Mouse (Mus musculus): ENCODE data around the gene Mrpl38. TPM values are rescaled to one million over a fixed set of nuclear protein-coding genes. Genes with fewer than 3 reads are reported as not detected.

Mrpl38 gene
- polyA plus RNA-seq, 1 experiment from 2014 or later = 119 TPM

- no peaks in the 10 kb centered on the region for H3K9me3 ChIP-seq (ENCODE audit: low read length)
- H3K36me3 ChIP-seq (ENCODE audit: insufficient read depth, low read length) = peaks cover 75% of the 10 kb centered on the region
- no peak overlapping the region for H3K4me2 ChIP-seq (replicated peaks; ENCODE audit: low read depth, low read length)
- no peaks in the 10 kb centered on the region for H3K4me1 ChIP-seq (ENCODE audit: insufficient read depth, low read length)
- H3K27ac ChIP-seq (ENCODE audit: low read length) = 0 out of 2 replicates have a peak overlapping the region, but pooled peaks have one; percentile 45
- no peak overlapping the region for H3K4me3 ChIP-seq (ENCODE audit: low read length)
- no peak overlapping the region for H3K9ac ChIP-seq (replicated peaks; ENCODE audit: low read length)
- H3K27me3 ChIP-seq (ENCODE audit: insufficient read depth, low read length) = no peaks in the 10 kb centered on the region
- no peak for ATAC-seq (ENCODE audit: low FRiP score, low TSS enrichment)
- 76% methylated on average over 25 of the region's 25 CpGs for whole genome bisulfite sequencing
These were observed 7.8 kb upstream of the Mrpl38 start for GRCm38 (mm10) chr11:116146294-116146985.

- WGBS = 69% methylated on average over 18 of the region's 18 CpGs
- H3K4me1 ChIP-seq (ENCODE audit: insufficient read depth, low read length) = no peaks in the 10 kb centered on the region
- H3K27ac ChIP-seq (ENCODE audit: low read length) = no peak overlapping the region
- H3K36me3 ChIP-seq (ENCODE audit: insufficient read depth, low read length) = peaks cover 68% of the 10 kb centered on the region
- H3K4me3 ChIP-seq (ENCODE audit: low read length) = no peak overlapping the region
- no peak overlapping the region for H3K9ac ChIP-seq (replicated peaks; ENCODE audit: low read length)
- no peaks in the 10 kb centered on the region for H3K9me3 ChIP-seq (ENCODE audit: low read length)
- no peaks in the 10 kb centered on the region for H3K27me3 ChIP-seq (ENCODE audit: insufficient read depth, low read length)
- no peak overlapping the region for H3K4me2 ChIP-seq (replicated peaks; ENCODE audit: low read depth, low read length)
- ATAC-seq (ENCODE audit: low FRiP score, low TSS enrichment) = no peak
These were observed 7.0 kb upstream of the Mrpl38 start for GRCm38 (mm10) chr11:116145481-116146293.

GRCm38 (mm10) chr11:116143468-116143867 lies 4.8 kb upstream of the Mrpl38 start:
- Histone ChIP-seq H3K4me1 (ENCODE audit: insufficient read depth, low read length) (peaks cover 7% of the 10 kb centered on the region; the same call in 1 of the 2 replicates), H3K27ac (ENCODE audit: low read length) (no peak overlapping the region), H3K9me3 (ENCODE audit: low read length) (no peaks in the 10 kb centered on the region), H3K4me2 (replicated peaks; ENCODE audit: low read depth, low read length) (no peak overlapping the region), H3K27me3 (ENCODE audit: insufficient read depth, low read length) (no peaks in the 10 kb centered on the region), H3K36me3 (ENCODE audit: insufficient read depth, low read length) (peaks cover 51% of the 10 kb centered on the region), H3K4me3 (ENCODE audit: low read length) (no peak overlapping the region), H3K9ac (replicated peaks; ENCODE audit: low read length) (no peak overlapping the region)
- 82% methylated on average over 3 of the region's 3 CpGs for WGBS
- ATAC-seq (ENCODE audit: low FRiP score, low TSS enrichment) = no peak

GRCm38 (mm10) chr11:116142211-116142991 lies 3.7 kb upstream of the Mrpl38 start:
- WGBS = 65% methylated on average over 10 of the region's 10 CpGs
- Histone ChIP-seq H3K27ac (ENCODE audit: low read length) (no peak overlapping the region), H3K4me2 (replicated peaks; ENCODE audit: low read depth, low read length) (no peak overlapping the region), H3K27me3 (ENCODE audit: insufficient read depth, low read length) (no peaks in the 10 kb centered on the region), H3K4me1 (ENCODE audit: insufficient read depth, low read length) (peaks cover 13% of the 10 kb centered on the region), H3K9me3 (ENCODE audit: low read length) (no peaks in the 10 kb centered on the region), H3K9ac (replicated peaks; ENCODE audit: low read length) (no peak overlapping the region), H3K4me3 (ENCODE audit: low read length) (no peak overlapping the region), H3K36me3 (ENCODE audit: insufficient read depth, low read length) (peaks cover 41% of the 10 kb centered on the region)
- ATAC-seq (ENCODE audit: low FRiP score, low TSS enrichment) = no peak

GRCm38 (mm10) chr11:116138096-116138467 lies 586 bp downstream of the Mrpl38 start:
- peaks cover 25% of the 10 kb centered on the region for H3K36me3 ChIP-seq (ENCODE audit: insufficient read depth, low read length)
- H3K4me1 ChIP-seq (ENCODE audit: insufficient read depth, low read length) = peaks cover 13% of the 10 kb centered on the region
- peak overlapping the region; percentile 92 for H3K4me3 ChIP-seq (ENCODE audit: low read length)
- H3K27ac ChIP-seq (ENCODE audit: low read length) = peak overlapping the region; percentile 62
- no peaks in the 10 kb centered on the region for H3K27me3 ChIP-seq (ENCODE audit: insufficient read depth, low read length)
- ATAC-seq (ENCODE audit: low FRiP score, low TSS enrichment) = no peak
- peak overlapping the region; percentile 91 for H3K9ac ChIP-seq (replicated peaks; ENCODE audit: low read length)
- WGBS = under 1% methylated on average over 20 of the region's 20 CpGs
- H3K9me3 ChIP-seq (ENCODE audit: low read length) = no peaks in the 10 kb centered on the region
- peak overlapping the region; percentile 74 for H3K4me2 ChIP-seq (replicated peaks; ENCODE audit: low read depth, low read length)

GRCm38 (mm10) chr11:116134171-116134570 lies 4.5 kb downstream of the Mrpl38 start:
- H3K27me3 ChIP-seq (ENCODE audit: insufficient read depth, low read length) = no peaks in the 10 kb centered on the region
- peaks cover 34% of the 10 kb centered on the region for H3K36me3 ChIP-seq (ENCODE audit: insufficient read depth, low read length)
- H3K27ac ChIP-seq (ENCODE audit: low read length) = no peak overlapping the region
- no peak overlapping the region for H3K9ac ChIP-seq (replicated peaks; ENCODE audit: low read length)
- ATAC-seq (ENCODE audit: low FRiP score, low TSS enrichment) = no peak
- no peaks in the 10 kb centered on the region for H3K9me3 ChIP-seq (ENCODE audit: low read length)
- H3K4me2 ChIP-seq (replicated peaks; ENCODE audit: low read depth, low read length) = no peak overlapping the region
- WGBS = 80% methylated on average over 10 of the region's 10 CpGs
- no peak overlapping the region for H3K4me3 ChIP-seq (ENCODE audit: low read length)
- peaks cover 32% of the 10 kb centered on the region for H3K4me1 ChIP-seq (ENCODE audit: insufficient read depth, low read length)

- no peaks in the 10 kb centered on the region for H3K27me3 ChIP-seq (ENCODE audit: insufficient read depth, low read length)
- 78% methylated on average over 5 of the region's 5 CpGs for WGBS
- no peak for ATAC-seq (ENCODE audit: low FRiP score, low TSS enrichment)
These were observed 5.2 kb downstream of the Mrpl38 start for GRCm38 (mm10) chr11:116133497-116133896.

GRCm38 (mm10) chr11:116132366-116133333 lies 6.0 kb downstream of the Mrpl38 start:
- Histone ChIP-seq H3K9ac (replicated peaks; ENCODE audit: low read length) (no peak overlapping the region), H3K27me3 (ENCODE audit: insufficient read depth, low read length) (no peaks in the 10 kb centered on the region), H3K4me1 (ENCODE audit: insufficient read depth, low read length) (peaks cover 33% of the 10 kb centered on the region), H3K4me2 (replicated peaks; ENCODE audit: low read depth, low read length) (no peak overlapping the region), H3K27ac (ENCODE audit: low read length) (no peak overlapping the region), H3K9me3 (ENCODE audit: low read length) (no peaks in the 10 kb centered on the region), H3K36me3 (ENCODE audit: insufficient read depth, low read length) (peaks cover 34% of the 10 kb centered on the region), H3K4me3 (ENCODE audit: low read length) (no peak overlapping the region)
- ATAC-seq (ENCODE audit: low FRiP score, low TSS enrichment) = no peak
- 79% methylated on average over 16 of the region's 16 CpGs for WGBS

More at GRCm38 (mm10) chr11:116133497-116133896, 5.2 kb downstream of the Mrpl38 start:
- Histone ChIP-seq H3K4me3 (ENCODE audit: low read length) (no peak overlapping the region), H3K27ac (ENCODE audit: low read length) (no peak overlapping the region), H3K9me3 (ENCODE audit: low read length) (no peaks in the 10 kb centered on the region), H3K4me2 (replicated peaks; ENCODE audit: low read depth, low read length) (no peak overlapping the region), H3K4me1 (ENCODE audit: insufficient read depth, low read length) (peaks cover 30% of the 10 kb centered on the region), H3K9ac (replicated peaks; ENCODE audit: low read length) (no peak overlapping the region), H3K36me3 (ENCODE audit: insufficient read depth, low read length) (peaks cover 34% of the 10 kb centered on the region)
